Mouse (Mus musculus) left cerebral cortex, postnatal 4 days (tissue): ENCODE results near the gene Ice1. TPM values are rescaled to one million over a fixed set of nuclear protein-coding genes. Genes with fewer than 3 reads are reported as not detected.

ENCODE experiments used
- DNase-seq: peaks from one replicate; pipeline ENCODE4 v3.0.0-alpha.2; 2022
- intact Hi-C: fragments of 180-260 bp; cut with DNase I; formaldehyde crosslinking; loops from one replicate; pipeline ENCODE4 v1.15.1; 2025
- total RNA-seq, 2 experiments: library from RNA; stranded (reverse); gene quantifications; 2 replicates each; pipeline ENCODE4 v1.2.3; 2021

Ice1 gene
- total RNA-seq, 2 experiments from 2014 or later, result 103 to 105 TPM

DNA sequence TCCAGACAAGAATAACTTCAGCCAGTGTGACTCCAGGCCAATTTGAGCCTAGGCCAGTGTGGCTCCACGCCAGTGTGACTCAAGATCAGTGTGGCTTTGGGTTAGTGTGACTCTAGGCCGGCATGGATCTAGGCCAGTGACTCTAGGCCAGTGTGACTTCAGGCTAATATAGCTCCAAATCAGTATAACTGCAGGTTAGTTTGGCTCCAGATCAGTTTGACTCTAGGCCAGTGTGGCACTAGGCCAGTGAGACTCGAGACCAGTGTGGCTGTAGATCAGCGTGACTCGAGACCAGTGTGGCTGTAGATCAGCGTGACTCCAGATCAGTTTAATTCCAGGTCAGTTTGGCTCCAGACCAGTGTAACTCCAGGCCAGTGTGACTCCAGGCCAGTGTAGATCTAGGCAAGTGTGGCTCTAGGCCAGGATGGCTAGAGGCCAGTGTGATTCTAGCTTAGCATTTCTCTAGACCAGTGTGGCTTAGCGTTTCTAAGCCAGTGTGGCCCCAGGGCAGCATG is 47.1 kb downstream of the Ice1 start:
- intact Hi-C loops, result loop anchor here (10.0 kb wide), 1 partner anchor 1086 kb away; no protein-coding TSS in a partner anchor
- DNase-seq, result peak; percentile 45

DNA sequence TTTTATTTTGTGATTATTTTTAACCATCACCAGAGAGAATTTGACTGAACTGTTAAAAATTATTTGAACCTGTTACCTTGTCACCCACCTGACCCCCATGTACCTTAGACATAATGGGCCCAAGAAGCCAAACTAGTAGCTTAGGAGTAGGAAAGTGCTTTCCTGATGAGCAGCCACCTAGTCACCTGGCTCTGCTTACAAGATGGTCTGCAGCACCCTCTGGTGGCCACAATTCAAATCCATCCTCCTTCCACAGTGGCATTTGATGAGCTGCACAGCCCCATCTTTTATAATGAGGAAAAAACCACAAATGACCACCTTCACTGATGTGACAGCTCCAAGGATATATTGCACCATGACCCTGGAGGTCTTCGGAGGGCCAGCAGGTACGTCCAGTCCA is 50.5 kb downstream of the Ice1 start:
- peak; percentile 80 for DNase-seq
- intact Hi-C loops, result loop anchor here (2.0 to 10.0 kb wide), 4 partner anchors 592 to 962 kb away; partner anchors contain the start of gene Med10

GRCm38 (mm10) chr13:70582517-70582916 is 54.9 kb downstream of the Ice1 start:
- DNase-seq, result peak; percentile 57
- intact Hi-C loops, result loop anchor here (10.0 kb wide), 3 partner anchors 588 to 958 kb away; partner anchors contain the start of gene Med10

DNA sequence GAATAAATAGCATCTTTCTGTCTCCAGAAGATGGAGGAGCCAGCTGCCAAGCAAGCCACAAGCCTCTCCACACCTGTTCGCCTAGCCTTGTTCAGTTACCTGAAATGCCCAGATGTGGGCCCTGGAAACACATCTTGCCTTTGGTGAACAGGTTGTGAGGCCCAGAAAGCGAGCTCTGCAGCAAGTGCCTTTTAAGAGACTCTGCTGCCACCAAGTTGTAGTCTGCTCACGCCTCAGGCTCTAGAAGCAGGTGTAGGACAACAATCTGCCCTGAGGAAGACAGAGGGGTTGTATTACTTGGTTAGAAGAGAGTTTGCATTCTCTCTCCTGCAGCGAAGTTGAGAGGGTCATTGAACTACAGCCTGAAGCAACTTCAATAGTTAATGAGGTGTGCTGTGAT is 55.9 kb downstream of the Ice1 start:
- intact Hi-C loops, result loop anchor here (2.0 to 10.0 kb wide), 4 partner anchors 587 to 957 kb away; partner anchors contain the start of genes Med10 and Ube2ql1
- no peak for DNase-seq

GRCm38 (mm10) chr13:70574216-70574615 is 63.2 kb downstream of the Ice1 start:
- intact Hi-C loops, result no loop called here
- DNase-seq, result no peak

DNA sequence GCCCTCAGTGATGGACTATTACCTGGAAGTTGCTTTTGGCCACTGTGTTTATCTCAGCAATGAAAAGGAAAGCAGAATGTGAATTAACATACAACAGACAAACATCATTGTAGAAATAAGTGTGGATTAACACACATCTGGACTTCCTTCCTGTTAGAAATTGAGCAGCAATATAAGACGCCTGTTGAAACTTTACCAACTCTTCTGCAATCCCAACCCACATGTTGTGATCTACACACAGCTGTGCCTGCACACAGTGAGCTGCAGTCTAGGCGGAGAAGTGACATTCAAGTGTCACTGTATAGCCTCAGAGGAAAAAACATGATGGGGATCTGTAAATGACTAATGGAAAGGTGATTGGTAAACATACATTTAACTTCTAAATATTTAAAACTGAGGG is 69.5 kb downstream of the Ice1 start:
- DNase-seq, result no peak
- intact Hi-C loops, result no loop called here

DNA sequence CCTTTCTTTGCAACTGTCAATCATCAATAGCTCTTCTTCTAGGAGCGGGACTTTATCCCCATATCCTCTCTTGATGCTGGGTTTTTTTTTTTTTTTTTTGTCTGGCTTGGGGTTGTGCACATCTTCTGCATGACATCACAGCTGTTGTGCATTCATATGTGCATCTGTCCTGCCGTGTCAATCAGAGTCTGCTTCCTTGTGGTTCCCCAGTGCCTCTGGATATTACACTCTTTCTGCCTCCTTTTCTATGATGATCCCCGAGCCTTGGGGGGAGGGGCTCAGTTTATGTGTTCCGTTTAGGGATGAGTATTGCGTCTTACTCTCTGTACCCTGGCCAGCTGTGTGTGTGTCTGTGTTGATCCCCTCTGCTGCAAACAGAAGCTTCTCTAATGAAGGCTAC is 84.0 kb downstream of the Ice1 start:
- intact Hi-C loops, result no loop called here
- DNase-seq, result no peak

DNA sequence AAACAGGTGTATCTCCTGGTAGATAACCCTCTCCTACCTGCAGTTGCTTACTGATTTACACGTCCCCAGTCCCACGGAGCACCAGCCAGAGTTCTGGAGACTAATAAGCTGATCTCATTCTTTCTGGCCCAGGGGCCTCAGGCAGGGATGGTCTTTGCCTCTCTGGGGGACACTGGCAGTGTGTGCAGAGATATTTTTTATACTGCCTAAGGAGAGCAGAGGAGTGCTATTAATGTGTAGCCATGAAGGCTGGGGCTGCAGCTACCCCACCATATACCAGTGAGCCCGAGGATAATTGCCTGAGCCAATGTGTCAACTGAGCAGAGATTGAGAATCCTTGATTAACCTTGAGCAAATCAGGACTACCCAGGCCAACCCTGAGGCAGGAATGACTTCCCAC is 90.0 kb downstream of the Ice1 start:
- no peak for DNase-seq
- intact Hi-C loops, result no loop called here

DNA sequence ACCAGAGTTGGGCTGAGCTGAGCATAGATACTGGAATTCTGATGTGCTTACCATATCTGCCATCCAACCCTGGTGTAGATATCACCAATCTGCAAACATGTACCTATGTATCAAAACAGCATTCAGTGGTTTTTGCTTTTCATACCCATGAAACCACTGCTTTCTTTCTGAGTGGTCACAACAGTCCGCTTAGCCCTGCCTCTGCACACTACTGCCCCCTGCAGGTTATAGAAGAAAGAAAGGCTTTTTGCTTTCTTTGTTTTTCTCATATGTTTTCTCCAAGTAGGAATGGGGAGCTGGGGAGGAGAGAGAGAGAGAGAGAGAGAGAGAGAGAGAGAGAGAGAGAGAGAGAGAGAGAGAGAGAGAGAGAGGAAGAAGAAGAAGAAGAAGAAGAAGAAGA is 92.2 kb downstream of the Ice1 start:
- DNase-seq, result peak; percentile 12
- intact Hi-C loops, result no loop called here

DNA sequence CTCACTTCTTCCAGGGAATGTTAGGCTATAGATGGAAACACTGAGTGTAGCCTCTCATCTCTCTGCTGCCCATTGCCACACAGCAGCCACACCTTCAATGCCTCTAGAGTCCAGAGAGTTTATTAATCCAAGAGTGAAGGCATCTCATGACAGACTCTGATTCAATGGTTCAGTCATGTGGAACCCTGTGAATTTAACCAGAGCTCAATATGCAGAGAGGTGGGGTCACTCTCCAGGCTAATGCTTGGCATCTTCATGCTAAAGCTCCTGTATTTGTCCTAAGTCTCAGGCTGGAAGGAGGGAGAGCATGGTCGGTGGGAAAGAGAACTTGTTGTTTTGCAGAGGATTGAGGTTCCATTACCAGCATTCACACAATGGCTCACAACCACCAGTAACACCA is 97.6 kb downstream of the Ice1 start:
- DNase-seq, result no peak
- intact Hi-C loops, result no loop called here

DNA sequence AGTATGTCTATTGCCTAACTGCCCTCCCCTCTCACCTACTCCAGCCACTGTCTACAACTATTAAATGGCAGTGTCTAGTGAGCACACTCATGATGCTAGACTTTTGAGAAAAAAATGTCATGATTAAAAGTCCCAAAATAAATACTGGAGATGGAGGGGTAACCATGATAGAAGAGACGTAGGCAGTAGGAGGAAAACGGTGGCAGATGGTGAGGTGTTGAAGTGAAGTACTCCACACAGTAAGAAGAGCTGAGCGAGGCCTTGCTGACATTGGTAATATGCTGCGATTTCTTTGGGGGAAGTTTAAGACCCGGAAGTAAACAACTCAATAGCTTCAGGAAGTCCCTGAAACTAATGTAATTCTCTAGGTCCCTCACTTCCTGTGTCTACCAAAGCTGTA is 104.0 kb downstream of the Ice1 start:
- DNase-seq, result no peak
- intact Hi-C loops, result no loop called here

- no peak for DNase-seq
- intact Hi-C loops, result no loop called here
Measured at GRCm38 (mm10) chr13:70532719-70533118, 104.7 kb downstream of the Ice1 start.

DNA sequence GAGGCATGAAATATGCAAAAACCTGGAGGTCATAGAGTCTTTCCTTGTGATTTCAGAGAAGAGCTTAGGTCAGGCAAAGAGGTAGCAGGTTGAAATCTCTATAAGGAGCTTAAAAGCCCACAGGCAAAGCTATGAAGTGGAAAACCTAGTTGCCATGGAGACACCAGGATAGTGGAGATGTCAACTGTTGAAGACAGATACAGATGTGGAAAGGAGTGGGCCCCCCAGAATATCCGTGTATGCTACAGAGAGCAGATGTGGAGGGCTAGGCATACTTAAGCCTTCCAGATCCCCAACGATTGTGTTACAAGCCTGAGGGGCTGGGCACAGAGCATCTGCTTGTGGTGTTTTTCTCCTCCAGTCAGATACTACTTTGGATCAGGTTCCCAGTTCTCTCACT is 119.8 kb downstream of the Ice1 start:
- intact Hi-C loops, result no loop called here
- DNase-seq, result no peak

- intact Hi-C loops, result no loop called here
Measured at GRCm38 (mm10) chr13:70515004-70515403, 122.4 kb downstream of the Ice1 start.

GRCm38 (mm10) chr13:70510199-70510598 is 127.2 kb downstream of the Ice1 start:
- no peak for DNase-seq
- intact Hi-C loops, result no loop called here

More at GRCm38 (mm10) chr13:70515004-70515403, 122.4 kb downstream of the Ice1 start:
- DNase-seq, result no peak

- intact Hi-C loops, result no loop called here
- DNase-seq, result peak; percentile 56
Measured at GRCm38 (mm10) chr13:70509375-70510016, 127.9 kb downstream of the Ice1 start.

DNA sequence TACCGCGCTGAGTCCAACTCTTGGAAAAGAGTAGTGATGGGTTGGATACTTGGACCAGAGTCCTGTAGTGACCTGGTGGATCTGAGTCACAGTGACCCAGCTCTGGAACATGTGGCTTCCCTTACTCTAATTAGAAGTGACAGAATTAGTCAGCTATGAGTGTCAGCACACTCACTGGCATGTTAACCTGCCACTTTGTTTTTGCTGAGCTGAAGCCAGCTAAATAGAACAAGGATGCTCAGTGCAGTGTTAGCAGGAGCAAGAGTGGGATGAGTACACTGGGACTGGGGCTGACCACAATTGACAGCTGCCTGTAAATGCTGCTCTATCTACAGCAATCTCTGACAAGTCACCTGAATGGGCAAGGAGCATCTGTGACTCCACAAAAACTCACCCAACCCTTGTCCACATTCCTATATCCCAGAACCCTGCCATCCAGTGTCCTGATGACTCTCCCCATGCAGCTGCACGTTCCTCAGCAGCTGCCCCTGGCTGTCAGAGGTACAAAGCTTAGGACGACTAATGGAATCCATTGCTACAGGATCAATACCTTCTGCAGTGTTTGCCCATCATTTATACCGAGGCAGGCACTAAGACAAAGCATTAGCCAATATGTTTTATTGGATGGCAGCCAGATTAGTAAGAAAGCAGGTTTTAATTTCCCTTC is 128.6 kb downstream of the Ice1 start:
- intact Hi-C loops, result no loop called here

More for the DNA sequence above, 128.6 kb downstream of the Ice1 start:
- no peak for DNase-seq

Other genes starting within 250 kb of the Ice1 start
- gene Adamts16, start 204.2 kb upstream of the Ice1 start, total RNA-seq, result 1 to 10 TPM; 5.2 TPM